Mouse (Mus musculus) spleen, postnatal 4 days (tissue): ENCODE measurements around the gene 9930022D16Rik.

Source experiments
- DNase-seq, 2 experiments: peaks; one replicate each; pipeline ENCODE4 v3.0.0; 2022; ENCODE audit warnings: low spot score in 2 of 2

9930022D16Rik gene

DNA sequence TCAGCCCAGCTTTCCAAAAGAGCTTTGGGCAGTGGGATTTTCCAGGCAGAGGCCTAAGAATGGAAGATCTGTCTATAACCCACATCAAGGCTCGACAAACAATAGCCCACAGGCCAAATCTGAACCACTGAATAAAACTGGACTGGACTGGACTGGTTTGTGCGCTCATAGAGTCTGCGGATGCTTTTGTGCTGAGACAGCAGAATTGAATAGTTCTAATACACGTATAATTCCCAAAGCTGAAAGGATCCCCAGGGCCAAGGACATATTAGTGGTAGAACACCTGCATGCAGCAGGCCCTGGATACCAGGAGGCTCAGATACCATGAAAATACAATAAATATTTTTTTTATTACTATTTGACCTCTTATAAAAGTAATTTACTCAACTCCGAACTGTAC, 42.5 kb downstream of the 9930022D16Rik start:
- DNase-seq, result no peak

DNA sequence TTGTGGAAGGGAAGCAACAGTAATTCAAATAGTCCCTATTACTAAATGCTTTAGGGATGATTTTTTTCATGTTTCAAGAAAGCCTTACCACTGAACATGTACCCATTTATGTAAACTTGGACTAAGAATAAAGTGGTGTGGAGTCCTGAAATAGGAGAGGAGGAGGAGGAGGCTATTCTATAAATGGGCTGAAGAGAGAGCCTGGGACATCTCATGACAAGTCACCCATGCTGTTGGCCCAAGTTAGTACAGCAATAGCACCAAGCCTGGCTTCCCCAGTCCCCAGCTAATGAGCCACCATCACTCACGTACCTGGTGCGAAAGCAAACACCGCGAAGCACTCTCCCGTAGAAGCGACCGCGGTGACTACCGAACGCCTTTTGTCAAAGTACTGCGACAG, 44.4 kb downstream of the 9930022D16Rik start:
- no peak for DNase-seq

DNA sequence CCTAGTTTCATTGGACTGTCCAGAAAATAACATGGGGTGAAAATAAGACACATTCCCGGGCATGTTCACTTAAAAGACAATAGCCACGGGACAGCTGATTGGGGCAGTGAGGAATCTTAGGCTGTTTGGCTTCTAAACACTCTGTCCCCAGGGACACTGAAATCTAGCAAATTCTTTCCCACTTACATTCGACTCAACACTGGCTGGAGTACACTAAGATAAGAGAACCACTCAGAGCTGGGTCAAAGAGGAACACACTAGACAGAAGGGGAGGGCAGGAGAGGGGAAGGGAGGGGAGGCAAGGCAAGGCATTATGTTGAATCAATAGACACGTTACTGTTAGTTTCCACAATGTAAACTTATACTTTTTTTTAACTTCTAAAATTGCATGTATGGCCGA, 46.9 kb downstream of the 9930022D16Rik start:
- no peak for DNase-seq

DNA sequence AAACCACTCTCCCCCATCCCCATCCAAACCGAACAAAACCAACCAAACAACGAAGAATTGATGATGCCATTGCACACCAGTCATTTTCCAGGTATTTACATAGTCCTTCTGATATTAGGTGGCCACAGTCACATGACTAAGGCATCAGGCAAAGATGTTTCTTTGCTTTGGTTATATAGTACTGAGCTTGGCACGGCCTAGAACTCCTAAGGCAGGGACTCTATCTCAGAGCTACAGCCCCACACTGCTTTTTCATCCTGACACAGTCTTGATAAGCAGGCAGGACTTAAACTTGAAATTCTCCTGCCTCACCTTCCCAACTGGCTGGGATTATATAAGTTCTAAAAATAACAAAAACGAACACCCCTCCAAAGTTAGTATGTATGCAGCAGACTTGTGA, 51.4 kb downstream of the 9930022D16Rik start:
- DNase-seq, result no peak

GRCm38 (mm10) chr11:109466987-109467386, 53.3 kb downstream of the 9930022D16Rik start:
- DNase-seq, result no peak

GRCm38 (mm10) chr11:109468133-109468532, 54.4 kb downstream of the 9930022D16Rik start:
- no peak for DNase-seq
